Mouse (Mus musculus) ES-E14 (cell line): ENCODE measurements at regions not wholly inside any gene's neighbourhood (a gene's known extent, or its start where the extent isn't known, plus 50 kb on each side); places are given as distances from the start of the nearest gene placed in this dataset.

ENCODE experiments used
- HCFC1 ChIP-seq: IDR thresholded peaks from 2 replicates; pipeline ENCODE4 v1.6.1; 2012; ENCODE audit warnings: low read length, inconsistent platforms, borderline replicate concordance; ENCODE audit not compliant: insufficient read depth
- MAFK ChIP-seq: IDR thresholded peaks from 2 replicates; pipeline ENCODE4 v1.6.1; 2014; ENCODE audit warnings: mild to moderate bottlenecking, low read depth, low read length, inconsistent platforms; ENCODE audit not compliant: insufficient read depth
- ZC3H11A ChIP-seq: IDR thresholded peaks from 2 replicates; pipeline ENCODE4 v1.6.1; 2012; ENCODE audit warnings: low read depth, mild to moderate bottlenecking, inconsistent platforms, low read length, borderline replicate concordance
- ZNF384 ChIP-seq: IDR thresholded peaks from 2 replicates; pipeline ENCODE4 v1.6.1; 2012; ENCODE audit warnings: low read depth, low read length, inconsistent platforms

DNA sequence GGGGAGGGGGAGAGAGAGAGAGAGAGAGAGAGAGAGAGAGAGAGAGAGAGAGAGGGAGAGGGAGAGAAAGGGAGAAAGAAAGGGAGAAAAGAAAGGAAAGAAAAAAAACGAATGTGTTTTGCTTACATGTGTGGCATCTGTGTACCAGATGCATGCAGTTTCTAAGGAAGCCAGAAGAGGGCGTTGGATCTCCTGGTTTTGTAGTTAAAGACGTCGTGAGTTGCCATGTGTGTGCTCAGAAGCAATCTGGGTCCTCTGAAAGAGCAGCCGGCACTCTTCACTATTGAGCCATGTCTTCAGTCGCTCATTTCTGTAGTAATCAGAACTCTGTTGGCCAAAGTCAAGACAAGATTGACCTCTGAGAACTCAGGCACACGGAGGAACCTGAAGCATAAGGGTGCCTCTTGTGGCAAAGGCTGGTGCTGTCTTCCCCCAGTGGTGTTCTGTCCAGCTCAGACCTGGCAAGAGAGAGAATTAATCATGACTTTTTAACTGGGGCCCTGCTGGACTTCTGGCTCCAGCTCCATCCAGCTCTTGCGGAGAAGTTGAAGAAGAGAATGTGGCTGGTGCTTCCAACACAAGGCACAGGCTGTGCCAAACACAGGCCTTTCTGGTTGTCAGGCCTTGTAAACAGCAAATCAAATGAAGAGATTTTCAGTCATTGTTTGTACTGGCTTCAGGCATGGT, 67.0 kb upstream of the Gm11733 start:
- TF ChIP-seq HCFC1 (no peak), MAFK (no peak), ZNF384 (no peak), ZC3H11A (peak; percentile 49; the same call in 1 of the 2 replicates)
